Mouse (Mus musculus) frontal cortex, adult 2 months (tissue): ENCODE measurements around the gene Fmo3. TPM values are rescaled to one million over a fixed set of nuclear protein-coding genes. Genes with fewer than 3 reads are reported as not detected.
A peak's percentile ranks its signal among the peaks of the same experiment; 100 is the strongest.

ENCODE experiments used
- DNase-seq, 2 experiments: peaks; one replicate each; pipeline ENCODE4 v3.0.0; 2022; ENCODE audit warnings: low spot score in 1 of 2; ENCODE audit errors: extremely low spot score in 1 of 2
- polyA plus RNA-seq: library from polyadenylated mRNA; depleted of rRNA; stranded (reverse); fragments of >200 nt; gene quantifications from 2 replicates; pipeline ENCODE4 v1.2.3, GENCODE M21; 2012; rRNA removed

Gene Fmo3
- not detected in 2 replicates for polyA plus RNA-seq

DNA sequence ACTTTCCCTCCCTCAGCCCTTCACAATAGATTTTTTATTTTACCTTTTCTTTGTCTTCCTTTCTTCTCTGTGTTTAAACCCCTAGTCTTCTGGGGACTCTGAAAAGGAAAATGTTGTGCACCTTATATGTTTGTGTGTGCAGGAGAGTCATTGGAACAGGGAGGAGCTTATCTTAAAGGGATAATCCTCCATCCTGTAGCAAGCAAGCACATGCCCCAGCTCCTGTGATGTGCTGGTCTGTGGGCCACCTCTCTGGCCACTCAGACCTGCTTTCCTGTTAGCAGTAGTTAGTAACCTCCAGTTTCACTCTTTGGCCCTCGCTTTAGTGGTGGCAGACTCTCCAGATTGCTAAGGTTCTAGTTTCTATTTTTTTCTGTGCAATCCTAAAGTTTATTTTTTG is at the start of gene Fmo3:
Gene Fmo3 (minus strand): TSS at position 101 of the 400 bp plus-strand sequence.
- no peak for DNase-seq

DNA sequence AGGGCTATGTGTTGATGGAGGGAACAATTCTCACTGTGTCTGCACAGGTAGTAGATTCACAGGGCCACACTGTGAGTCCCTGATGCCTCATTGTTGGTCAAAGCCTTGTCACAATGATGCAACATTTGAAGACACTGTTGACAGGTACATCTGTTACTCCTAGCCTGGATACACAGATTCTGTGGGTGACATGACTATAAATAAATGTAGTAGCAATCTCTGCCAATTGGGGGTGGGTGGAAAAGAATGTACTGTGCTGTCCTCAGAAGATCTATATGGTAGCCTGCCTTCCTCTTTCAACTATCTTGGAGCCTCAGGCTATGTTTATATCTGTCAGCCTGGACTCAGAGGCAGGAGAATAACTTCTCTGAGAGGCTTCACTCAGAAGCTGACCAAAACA is 38.7 kb upstream of the Fmo3 start:
- DNase-seq, result peak; percentile 14 to 17

DNA sequence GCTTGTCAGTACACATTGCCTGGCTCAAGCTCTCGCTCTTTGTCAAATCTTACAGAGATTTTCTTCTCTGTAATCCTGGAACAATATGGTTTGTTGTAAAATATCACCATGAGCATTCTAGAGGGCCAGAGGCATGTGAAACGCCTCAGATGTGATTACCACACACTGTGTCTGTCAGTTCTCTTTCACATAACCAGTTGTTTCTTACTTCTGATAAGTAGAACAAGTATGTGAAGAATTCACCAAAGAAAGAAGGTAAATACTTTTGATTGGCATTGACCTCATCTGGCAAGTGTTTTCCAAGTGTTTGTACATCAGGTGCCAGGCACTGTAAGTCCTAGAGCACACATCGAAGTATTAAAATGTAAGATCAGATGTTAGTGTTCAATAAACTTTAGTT is 24.9 kb upstream of the Fmo3 start:
- no peak for DNase-seq

DNA sequence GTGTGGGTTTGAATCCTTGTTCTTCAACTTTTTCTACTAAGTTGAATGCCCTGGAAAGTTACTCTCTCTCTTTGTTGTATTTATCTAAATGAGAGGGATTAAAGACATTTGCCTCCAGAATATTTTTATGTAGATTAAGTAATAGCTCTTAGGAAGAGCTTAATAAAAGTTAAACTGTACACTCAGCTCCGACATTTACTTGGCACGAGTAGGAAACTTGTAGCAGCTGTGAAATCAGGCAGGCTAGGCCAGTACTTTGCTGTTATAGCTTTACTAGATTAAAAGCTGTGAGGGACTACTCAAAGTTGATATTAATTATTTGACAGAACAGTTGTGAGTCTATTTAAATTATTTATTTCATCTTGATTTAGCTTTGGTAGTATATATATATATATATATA is 19.2 kb upstream of the Fmo3 start:
- no peak for DNase-seq

GRCm38 (mm10) chr1:163001271-163001829 is 17.0 kb upstream of the Fmo3 start:
- DNase-seq, result no peak

- no peak for DNase-seq
Measured at GRCm38 (mm10) chr1:162987546-162987945, 3.2 kb upstream of the Fmo3 start.

- no peak for DNase-seq
Measured at GRCm38 (mm10) chr1:162986777-162987176, 2.4 kb upstream of the Fmo3 start.

GRCm38 (mm10) chr1:162986121-162986748 is 1.9 kb upstream of the Fmo3 start:
- DNase-seq, result no peak

- DNase-seq, result no peak
Measured at GRCm38 (mm10) chr1:162963556-162963955, 20.8 kb downstream of the Fmo3 start.

DNA sequence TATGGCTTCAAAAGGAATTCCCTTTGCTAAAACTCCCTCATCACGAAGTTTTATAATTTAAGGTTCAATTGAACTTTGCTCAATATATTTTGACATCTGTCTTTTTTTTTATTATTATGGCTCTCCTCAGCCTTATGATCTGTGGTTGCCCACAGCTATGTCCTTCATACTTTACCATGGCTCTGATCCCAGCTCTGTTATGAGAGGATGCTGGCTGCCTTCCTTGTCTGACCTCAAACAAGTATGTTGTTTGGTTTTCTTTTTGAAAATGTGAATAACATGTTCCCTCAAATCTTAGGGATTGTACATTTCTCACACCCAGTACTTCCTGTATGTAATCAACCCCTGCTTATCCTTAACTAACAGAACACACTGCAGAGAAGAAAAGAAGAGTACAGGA is 26.9 kb downstream of the Fmo3 start:
- DNase-seq, result no peak

GRCm38 (mm10) chr1:162953079-162953478 is 31.2 kb downstream of the Fmo3 start:
- DNase-seq, result no peak

GRCm38 (mm10) chr1:162949763-162950162 is 34.6 kb downstream of the Fmo3 start:
- no peak for DNase-seq

DNA sequence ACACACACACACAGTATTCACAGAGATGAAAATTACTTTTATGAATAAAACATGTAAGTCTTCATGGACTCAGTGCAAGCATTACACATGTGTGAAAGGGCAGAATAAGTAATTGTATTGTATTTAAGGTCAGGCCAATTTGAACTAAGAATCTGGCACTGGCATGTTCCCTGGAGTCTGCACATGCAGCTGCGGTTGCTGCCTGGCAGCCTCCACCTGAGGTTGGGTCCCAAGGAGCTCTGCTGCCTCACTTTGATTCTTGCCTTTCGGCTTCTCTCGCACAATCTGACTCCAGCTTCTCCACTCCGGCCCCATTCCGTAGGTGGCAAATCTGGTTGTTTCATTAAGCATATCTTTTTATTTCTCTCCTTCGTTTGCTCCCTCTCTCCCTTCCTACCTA is 36.4 kb downstream of the Fmo3 start:
- no peak for DNase-seq

DNA sequence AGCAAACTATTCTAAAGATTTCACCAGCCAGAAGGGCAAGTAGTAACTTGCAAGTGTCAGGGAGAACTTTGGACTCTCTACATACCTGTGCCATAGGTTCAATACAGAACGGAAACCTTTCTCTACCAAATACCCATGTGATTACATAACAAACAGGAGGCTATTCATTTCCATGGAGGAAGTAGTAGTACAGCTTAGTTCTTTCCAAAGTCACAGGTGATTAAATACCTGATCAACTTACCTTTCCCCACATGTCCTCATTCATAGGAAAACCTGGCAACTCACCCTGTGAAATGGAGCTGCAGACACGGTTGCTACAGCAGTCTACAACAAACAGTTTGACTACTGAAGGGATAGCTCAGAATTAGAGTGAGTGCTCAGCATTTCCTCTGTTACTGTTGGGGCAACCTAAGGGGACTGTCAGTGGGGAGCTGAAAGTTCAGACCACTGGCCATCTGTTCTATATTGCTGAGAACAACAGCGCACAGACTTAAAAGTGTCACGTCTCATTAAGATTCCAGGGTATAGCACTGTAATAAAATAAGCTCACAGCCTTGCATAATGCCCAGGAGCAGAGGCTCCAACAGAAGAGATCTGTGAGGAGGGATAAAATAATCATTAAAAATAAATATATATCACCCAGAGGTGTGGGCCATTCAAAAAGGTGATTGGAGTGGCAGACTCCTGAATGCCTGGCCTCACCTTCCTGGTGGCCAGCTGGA is 37.3 kb downstream of the Fmo3 start:
- DNase-seq, result no peak

DNA sequence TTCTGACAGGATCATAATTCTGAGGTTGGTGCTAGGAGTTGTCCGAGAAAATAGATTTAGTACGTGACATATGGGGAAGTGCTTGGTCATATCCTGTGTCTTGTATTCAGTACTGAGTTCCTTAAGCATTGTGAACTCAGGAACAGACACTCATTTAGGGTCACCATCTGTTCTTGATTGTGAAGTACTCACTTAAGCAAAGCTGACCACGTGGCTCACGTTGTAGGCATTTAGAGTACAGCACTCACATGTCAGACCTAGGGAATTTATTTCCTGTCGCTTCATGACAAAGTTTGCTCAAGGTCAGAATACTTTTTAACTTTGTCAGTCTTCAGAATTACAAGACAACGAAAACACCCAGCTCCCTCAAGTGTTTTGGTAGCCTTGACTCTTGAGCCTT is 40.6 kb downstream of the Fmo3 start:
- DNase-seq, result no peak

DNA sequence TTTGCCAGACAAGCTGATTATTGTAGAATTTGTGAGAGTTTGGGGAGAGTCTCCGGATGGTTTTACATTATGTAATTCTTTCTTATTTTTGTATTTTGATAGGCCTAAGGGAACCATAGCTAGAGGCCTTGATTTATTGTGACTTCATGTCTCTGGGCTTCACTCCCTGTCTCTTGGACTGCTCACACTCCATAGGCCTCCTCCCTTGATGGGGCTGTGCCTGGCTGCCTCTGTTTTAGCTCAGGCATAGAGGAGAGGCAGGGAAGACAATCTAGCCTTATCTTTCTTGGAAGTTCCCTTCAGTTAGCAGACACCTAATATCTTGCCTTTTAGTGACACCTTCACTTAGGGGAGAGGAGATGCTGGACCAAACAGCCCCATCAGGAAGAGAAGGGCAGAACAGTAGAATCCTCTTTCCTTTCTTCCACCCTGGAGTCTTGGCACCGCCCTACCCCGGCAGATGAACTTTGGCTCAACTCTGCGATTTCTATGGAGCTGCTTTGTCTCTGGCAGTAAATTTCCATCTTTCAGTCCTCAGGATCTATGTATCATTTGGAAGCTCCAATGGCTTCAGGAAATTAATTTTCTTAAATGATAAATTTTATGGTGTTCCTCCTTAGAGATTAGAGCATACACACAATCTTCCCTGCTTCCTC is 45.5 kb downstream of the Fmo3 start:
- DNase-seq, result no peak

- DNase-seq, result no peak
Measured at GRCm38 (mm10) chr1:162937970-162938695, 46.2 kb downstream of the Fmo3 start.

DNA sequence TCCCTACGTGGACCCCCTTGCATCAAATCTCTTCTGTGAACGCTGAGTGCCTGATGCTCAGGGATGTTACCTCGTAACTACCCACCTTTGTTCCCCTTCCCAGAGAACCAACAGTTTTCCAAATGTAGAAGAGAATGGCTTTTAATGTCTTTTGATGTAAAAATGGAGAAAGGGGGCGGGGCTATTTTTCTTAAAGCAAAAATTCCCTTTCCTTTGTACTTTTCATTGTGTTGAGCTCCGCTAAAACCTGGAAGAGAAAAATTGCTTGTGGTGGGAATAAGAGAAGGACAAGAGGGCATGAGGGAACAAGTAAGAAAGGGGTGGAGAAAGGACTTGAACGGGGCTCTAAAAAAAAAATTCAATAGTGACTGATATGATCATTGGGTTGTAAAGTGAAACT is 46.9 kb downstream of the Fmo3 start, which contains the start of gene Fmo6:
Gene Fmo6 (minus strand): TSS at position 101 of the 400 bp plus-strand sequence.
- no peak for DNase-seq

GRCm38 (mm10) chr1:162934374-162935012 is 49.8 kb downstream of the Fmo3 start:
- peak; percentile 2 to 23 for DNase-seq

- no peak for DNase-seq
Measured at GRCm38 (mm10) chr1:162932386-162932785, 51.9 kb downstream of the Fmo3 start.
